Mouse (Mus musculus) c-Kit-positive CD71-negative TER-119-negative erythroid progenitor cells, embryonic 14.5 days (primary cell): Measurements from ENCODE around the gene Sar1b.

Source experiments
- DNase-seq: peaks from one replicate; pipeline ENCODE4 v3.0.0-alpha.2; 2013; ENCODE audit warnings: low read depth

Sar1b gene

GRCm38 (mm10) chr11:51831962-51832909 lies 68.7 kb downstream of the Sar1b start:
- DNase-seq, result no peak

GRCm38 (mm10) chr11:51832992-51833391 lies 69.5 kb downstream of the Sar1b start:
- DNase-seq, result no peak

GRCm38 (mm10) chr11:51833393-51834066 lies 70.0 kb downstream of the Sar1b start:
- no peak for DNase-seq

GRCm38 (mm10) chr11:51834067-51834411 lies 70.6 kb downstream of the Sar1b start:
- DNase-seq, result no peak

- no peak for DNase-seq
Measured at GRCm38 (mm10) chr11:51835598-51835997, 72.1 kb downstream of the Sar1b start.

GRCm38 (mm10) chr11:51836506-51836905 lies 73.0 kb downstream of the Sar1b start:
- no peak for DNase-seq

- DNase-seq, result no peak
Measured at GRCm38 (mm10) chr11:51837164-51838153, 74.0 kb downstream of the Sar1b start.

- DNase-seq, result no peak
Measured at GRCm38 (mm10) chr11:51839106-51839505, 75.6 kb downstream of the Sar1b start.

- no peak for DNase-seq
Measured at GRCm38 (mm10) chr11:51839973-51840372, 76.5 kb downstream of the Sar1b start.

- DNase-seq, result no peak
Measured at GRCm38 (mm10) chr11:51840657-51841056, 77.2 kb downstream of the Sar1b start.

- DNase-seq, result no peak
Measured at GRCm38 (mm10) chr11:51841149-51841548, 77.7 kb downstream of the Sar1b start.
